Mouse (Mus musculus) Patski (cell line): ENCODE results near the gene Tfpi2. TPM values are rescaled to one million over a fixed set of nuclear protein-coding genes. Genes with fewer than 3 reads are reported as not detected.

Experiments
- ATAC-seq: fragments of 100-300 bp; one replicate; pipeline ENCODE4 v1.8.0; 2021
- CTCF ChIA-PET: fragments of 350-600 bp; sonication (Branson Sonifier 250); formaldehyde crosslinking; loops from one replicate; lab custom pipeline; 2022; ENCODE audit warnings: inconsistent platforms; lab: Charles Lee
- POLR2A ChIA-PET: fragments of 350-600 bp; sonication (Branson Sonifier 250); formaldehyde crosslinking; loops from one replicate; lab custom pipeline; 2022; ENCODE audit warnings: antibody characterized with exemption, inconsistent platforms; lab: Charles Lee
- DNase-seq: peaks from one replicate; pipeline ENCODE4 v3.0.0-alpha.2; 2011; ENCODE audit warnings: low read depth, low spot score
- H3K27me3 ChIP-seq: fragments of 371-371 bp; one replicate; pipeline ENCODE4 v1.5.1; 2021
- CTCF ChIP-seq: fragments of 100-300 bp; IDR thresholded peaks from one replicate; pipeline ENCODE4 v1.5.1; 2021
- in situ Hi-C: fragments of 300-500 bp; cut with MboI; formaldehyde crosslinking; loops from 3 replicates; pipeline ENCODE4 v1.11.1; 2018; ENCODE audit warnings: low pct_unique_long_range_greater_than_20kb, mixed read lengths
- polyA plus RNA-seq: library from polyadenylated mRNA; unstranded; gene quantifications from one replicate; pipeline ENCODE4 v1.2.3, GENCODE M21; 2021

The Tfpi2 gene
- not detected for polyA plus RNA-seq

DNA sequence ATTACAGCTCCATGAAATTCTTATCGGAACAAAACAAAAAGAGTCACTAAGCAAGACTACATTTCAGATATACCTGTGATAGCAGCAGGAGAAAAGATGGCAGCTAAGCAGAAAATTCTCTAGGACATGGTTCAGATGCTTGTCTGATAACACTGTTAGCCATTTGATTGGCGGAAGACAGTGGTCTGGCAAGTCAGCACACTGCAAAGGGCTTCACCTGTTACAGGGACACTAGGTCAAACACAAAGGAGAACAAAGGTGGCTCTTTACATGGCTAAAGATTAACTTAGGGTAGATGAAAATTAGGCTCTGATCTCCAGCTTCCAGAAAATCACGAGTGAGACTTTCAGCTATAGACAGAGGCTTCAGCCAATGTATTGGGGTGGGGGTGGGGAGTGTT is at the start of gene Tfpi2:
TSS of gene Tfpi2 (minus strand) at position 170 of the 400 bp plus-strand sequence.
- no peak for TF ChIP-seq CTCF
- in situ Hi-C loops, result no loop called here
- DNase-seq (no peak), ATAC-seq (no peak)
- peaks cover 35% of the 10 kb centered on the region for H3K27me3 ChIP-seq
- POLR2A ChIA-PET, result interaction anchor here (0.7 kb wide), 1 partner anchor 33 kb away, joined by 3 read pairs; no protein-coding TSS in a partner anchor
- CTCF ChIA-PET, result interaction anchor here (0.7 kb wide), 1 partner anchor 20 kb away, joined by 4 read pairs; no protein-coding TSS in a partner anchor

DNA sequence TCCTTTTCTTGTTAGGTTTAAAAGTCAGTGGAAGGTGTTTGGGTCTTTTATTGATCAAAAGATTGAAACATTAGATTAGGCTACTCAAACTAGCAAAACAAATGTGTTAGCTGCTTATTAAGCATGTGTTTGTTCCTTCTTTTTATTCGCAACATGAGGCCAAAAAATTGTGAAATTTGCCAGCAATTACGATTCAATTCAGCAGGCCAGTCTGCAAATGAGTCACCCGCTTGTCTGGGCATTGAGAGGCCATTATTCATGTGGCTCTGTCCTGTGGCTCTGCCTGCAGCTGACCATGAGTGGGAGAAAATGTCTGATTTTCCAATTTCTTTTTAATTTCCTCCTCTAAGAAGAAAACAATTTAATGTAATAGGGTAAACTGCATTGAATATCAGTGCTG is 42.2 kb upstream of the Tfpi2 start:
- ATAC-seq (no peak), DNase-seq (no peak)
- CTCF ChIA-PET, result interaction anchor here (1.2 kb wide), 1 partner anchor 9 kb away, joined by 3 read pairs; no protein-coding TSS in a partner anchor
- peaks cover 6% of the 10 kb centered on the region for H3K27me3 ChIP-seq
- POLR2A ChIA-PET, result interaction anchor here (0.8 kb wide), 1 partner anchor 14 kb away, joined by 3 read pairs; no protein-coding TSS in a partner anchor
- no peak for TF ChIP-seq CTCF
- in situ Hi-C loops, result no loop called here

DNA sequence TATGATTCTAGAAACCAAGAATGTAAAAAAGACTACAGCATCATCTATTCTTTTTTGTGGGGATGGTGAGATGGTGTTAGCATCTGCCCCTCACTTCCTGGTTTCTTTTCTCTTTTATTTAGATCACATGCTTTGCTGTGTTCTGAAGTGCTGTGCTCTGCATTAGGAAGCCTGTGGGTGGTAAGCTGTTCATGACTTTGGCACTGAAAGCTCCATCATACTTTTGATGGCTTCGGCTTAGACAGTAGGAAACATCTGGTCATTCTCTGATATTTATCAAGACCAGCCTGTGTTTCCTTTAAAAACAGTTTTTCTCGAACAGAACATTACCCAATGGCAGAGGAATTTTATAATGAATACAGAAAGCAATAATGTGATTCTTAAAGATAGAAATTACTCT is 37.6 kb upstream of the Tfpi2 start:
- DNase-seq, result no peak
- no peak for TF ChIP-seq CTCF
- peaks cover 11% of the 10 kb centered on the region for H3K27me3 ChIP-seq
- CTCF ChIA-PET, result no interaction called here
- ATAC-seq, result no peak
- in situ Hi-C loops, result no loop called here
- POLR2A ChIA-PET, result no interaction called here

DNA sequence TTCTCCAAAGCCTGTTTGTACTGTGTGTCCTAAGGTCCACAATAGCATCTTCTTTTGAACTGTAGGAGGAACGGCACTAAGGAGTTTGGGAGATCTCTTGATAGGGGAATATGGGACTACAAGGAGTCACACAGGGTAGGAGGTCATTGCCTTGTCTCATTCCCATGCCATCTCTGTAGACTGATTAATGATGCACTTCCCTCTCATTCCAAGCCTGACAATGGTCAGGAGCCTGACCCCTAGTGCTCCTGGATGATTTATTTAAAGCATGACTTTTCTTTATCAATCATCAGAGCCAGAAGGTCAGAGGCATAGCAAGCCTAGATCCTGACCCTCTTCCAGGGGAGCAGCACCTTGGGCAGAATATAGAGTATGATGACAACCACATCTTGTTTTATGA is 33.9 kb upstream of the Tfpi2 start:
- POLR2A ChIA-PET, result no interaction called here

DNA sequence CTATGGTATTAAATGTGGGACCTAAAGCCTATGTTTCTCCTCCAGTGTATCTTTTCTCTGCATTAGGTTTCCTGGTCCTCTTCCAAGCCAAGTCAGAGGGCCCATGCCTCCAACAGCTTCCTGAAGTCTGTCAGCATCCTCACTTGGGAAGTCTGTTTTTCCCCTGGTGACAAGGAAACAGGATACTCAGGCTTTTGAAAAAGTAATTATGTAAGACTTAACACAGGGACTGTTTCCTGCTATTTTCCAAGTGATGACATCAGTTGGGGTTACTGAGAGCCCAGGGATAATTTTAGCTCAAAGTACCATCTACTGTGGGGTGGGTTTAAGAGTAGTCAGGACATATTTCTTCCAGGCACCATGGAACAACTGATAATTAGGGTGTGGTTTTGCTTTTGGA is 20.8 kb upstream of the Tfpi2 start:
- peaks cover 33% of the 10 kb centered on the region for H3K27me3 ChIP-seq
- DNase-seq, result no peak
- no peak for TF ChIP-seq CTCF
- ChIA-PET POLR2A (no interaction called here), CTCF (interaction anchor here (1.3 kb wide), 1 partner anchor 21 kb away, joined by 4 read pairs; the partner anchor contains the start of gene Tfpi2)
- no peak for ATAC-seq
- in situ Hi-C loops, result no loop called here

More for the DNA sequence above, 33.9 kb upstream of the Tfpi2 start:
- no peak for TF ChIP-seq CTCF
- peaks cover 22% of the 10 kb centered on the region for H3K27me3 ChIP-seq
- DNase-seq, result no peak
- ATAC-seq, result no peak
- CTCF ChIA-PET, result no interaction called here
- in situ Hi-C loops, result no loop called here

DNA sequence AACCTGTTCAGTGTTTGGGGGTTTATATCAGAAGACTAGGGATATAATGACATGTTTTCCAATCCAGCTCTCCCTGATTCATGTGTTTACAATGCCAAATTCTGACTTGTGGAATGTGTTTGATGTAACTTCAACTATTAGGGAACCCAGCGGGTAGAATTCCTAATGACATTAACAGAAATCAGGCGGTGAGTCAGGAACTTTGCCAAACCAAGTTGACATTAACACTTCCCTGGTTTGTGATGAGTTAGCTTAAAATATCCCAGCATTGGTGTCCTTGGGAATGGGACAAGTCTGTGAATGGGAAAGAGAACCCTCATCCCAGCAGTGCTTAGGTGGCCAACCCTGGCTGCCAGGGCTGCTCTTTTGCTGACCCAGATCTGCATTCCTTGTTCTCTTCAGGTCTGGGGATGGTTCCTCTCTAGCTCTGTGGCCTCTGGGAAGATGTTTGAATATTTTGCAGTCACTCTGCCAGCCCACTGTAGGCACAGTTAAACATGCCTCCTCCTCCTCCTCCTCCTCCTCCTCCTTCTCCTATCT is 19.9 kb upstream of the Tfpi2 start:
- in situ Hi-C loops, result no loop called here
- POLR2A ChIA-PET, result no interaction called here
- DNase-seq (no peak), ATAC-seq (no peak)
- CTCF ChIA-PET, result interaction anchor here (1.3 kb wide), 1 partner anchor 20 kb away, joined by 4 read pairs; the partner anchor contains the start of gene Tfpi2
- no peak for TF ChIP-seq CTCF
- peaks cover 31% of the 10 kb centered on the region for H3K27me3 ChIP-seq

DNA sequence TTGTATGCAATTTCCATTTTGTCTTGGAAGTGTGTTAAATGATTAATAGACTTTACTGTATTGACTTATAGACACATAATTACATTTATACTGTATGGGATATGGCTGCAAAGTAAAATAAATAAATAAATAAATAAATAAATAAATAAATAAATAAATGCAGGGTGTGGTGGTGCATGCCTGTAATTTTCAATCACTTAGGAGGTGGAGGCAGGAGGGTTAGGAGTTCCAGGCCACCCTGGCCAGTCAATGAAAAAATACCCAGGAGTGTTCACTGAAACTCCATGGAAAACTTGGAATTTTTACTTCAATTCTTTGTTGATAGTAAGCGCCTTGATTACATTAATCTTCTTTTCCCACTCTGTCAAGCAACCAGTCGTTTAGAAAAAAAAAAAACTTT is 16.1 kb upstream of the Tfpi2 start:
- POLR2A ChIA-PET, result no interaction called here
- CTCF ChIA-PET, result interaction anchor here (1.3 kb wide), 1 partner anchor 14 kb away, joined by 3 read pairs; no protein-coding TSS in a partner anchor
- in situ Hi-C loops, result no loop called here
- H3K27me3 ChIP-seq, result peaks cover 33% of the 10 kb centered on the region
- ATAC-seq, result no peak
- DNase-seq, result no peak
- no peak for TF ChIP-seq CTCF

DNA sequence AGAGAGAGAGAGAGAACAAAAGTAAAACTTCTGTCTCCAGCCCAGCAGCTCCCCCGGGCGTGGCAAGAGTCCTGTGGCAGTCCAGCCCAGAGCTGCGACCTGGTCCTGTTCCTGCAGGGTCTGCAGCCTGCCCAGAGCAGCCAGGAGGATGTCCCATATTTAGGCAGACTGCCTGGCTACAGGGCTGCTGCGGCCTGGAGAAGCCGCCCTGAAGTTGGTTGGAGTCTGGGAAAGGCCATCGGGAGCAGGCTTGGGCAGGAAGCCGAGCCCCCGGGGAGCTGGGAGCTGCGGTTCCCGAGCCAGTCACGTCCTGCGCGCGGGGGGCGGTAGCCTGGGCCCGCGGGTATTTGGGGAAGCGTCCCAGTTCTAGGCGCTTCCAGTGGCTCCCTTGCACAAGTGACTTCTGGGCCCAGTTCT is 15.2 kb upstream of the Tfpi2 start, which contains the start of gene Gng11:
TSS of gene Gng11 (plus strand) at position 15 of the 417 bp plus-strand sequence.
- TF ChIP-seq CTCF, result no peak
- CTCF ChIA-PET, result no interaction called here
- in situ Hi-C loops, result no loop called here
- DNase-seq (no peak), ATAC-seq (no peak)
- peaks cover 36% of the 10 kb centered on the region for H3K27me3 ChIP-seq
- POLR2A ChIA-PET, result no interaction called here

DNA sequence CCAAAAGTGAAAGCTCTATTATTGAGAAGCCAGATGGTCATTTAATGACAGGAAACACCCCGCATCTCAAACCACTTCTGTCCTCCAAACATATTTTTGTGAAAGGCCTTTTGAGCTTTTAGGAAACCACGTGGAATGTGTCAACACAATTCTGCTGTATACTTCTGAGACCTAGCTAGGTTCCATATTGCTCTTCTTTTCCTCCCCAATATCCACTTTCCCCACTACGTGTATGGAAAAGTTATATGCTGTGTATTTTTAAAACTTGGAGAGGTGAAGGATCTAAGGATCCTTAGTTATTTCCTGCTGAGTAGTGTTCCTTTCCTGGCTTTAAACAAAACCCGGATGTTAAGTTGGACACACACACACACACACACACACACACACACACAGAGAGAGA is 14.7 kb upstream of the Tfpi2 start:
- ChIA-PET CTCF (interaction anchor here (0.9 kb wide), 1 partner anchor 9 kb away, joined by 4 read pairs; no protein-coding TSS in a partner anchor), POLR2A (no interaction called here)
- no peak for TF ChIP-seq CTCF
- DNase-seq (no peak), ATAC-seq (no peak)
- in situ Hi-C loops, result no loop called here
- H3K27me3 ChIP-seq, result peaks cover 39% of the 10 kb centered on the region

DNA sequence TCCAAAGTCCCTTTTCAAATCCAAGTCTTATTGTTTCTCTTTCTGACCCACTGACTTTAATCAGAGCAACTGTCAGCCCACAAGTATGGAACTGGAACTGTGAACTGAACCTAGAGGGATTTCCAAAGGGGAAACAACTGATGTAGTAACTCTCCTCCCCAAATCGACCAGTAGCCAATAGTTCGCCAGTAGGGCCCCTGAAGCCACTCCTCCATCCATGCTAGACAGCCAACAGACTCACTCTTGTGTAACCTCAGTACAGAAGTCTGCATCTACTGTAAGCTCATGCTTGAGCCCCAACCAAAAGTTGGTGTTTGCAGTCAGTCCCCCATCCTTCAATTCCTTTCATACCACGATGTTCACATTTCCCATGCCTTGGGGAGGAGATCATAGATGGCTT is 12.0 kb upstream of the Tfpi2 start:
- in situ Hi-C loops, result no loop called here
- H3K27me3 ChIP-seq, result peaks cover 41% of the 10 kb centered on the region
- POLR2A ChIA-PET, result no interaction called here
- CTCF ChIA-PET, result no interaction called here
- ATAC-seq (no peak), DNase-seq (no peak)
- no peak for TF ChIP-seq CTCF

DNA sequence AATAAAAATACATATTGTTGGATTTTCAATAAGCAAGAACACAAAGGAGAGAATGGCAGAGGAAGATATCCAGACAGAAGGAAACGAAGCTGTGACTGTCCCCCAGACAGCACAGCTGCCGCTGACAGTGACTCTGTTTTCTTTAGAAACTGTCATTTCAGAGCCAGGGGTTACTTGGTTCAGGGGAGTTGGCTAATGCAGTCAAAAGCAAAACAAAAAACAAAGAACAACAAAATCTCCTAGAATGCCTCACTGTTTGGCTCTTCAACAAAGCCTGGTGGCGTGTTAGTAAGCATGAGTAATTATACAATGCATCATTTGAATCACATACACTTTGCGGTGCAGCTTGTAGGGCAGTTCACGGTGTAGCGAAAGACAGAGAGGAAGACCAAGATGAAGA is 10.6 kb upstream of the Tfpi2 start:
- DNase-seq, result no peak
- in situ Hi-C loops, result no loop called here
- ChIA-PET CTCF (no interaction called here), POLR2A (interaction anchor here (0.6 kb wide), 1 partner anchor 1170 kb away, joined by 5 read pairs; no protein-coding TSS in a partner anchor)
- H3K27me3 ChIP-seq, result peaks cover 43% of the 10 kb centered on the region
- no peak for TF ChIP-seq CTCF
- no peak for ATAC-seq
